Mouse (Mus musculus): Measurements from ENCODE around the gene Prr5. TPM values are rescaled to one million over a fixed set of nuclear protein-coding genes. Genes with fewer than 3 reads are reported as not detected.
A peak's percentile ranks its signal among the peaks of the same experiment; 100 is the strongest.

Prr5 gene
- total and polyA plus RNA-seq, 3 experiments = 2.8 to 8.1 (median 4.9) TPM

DNA sequence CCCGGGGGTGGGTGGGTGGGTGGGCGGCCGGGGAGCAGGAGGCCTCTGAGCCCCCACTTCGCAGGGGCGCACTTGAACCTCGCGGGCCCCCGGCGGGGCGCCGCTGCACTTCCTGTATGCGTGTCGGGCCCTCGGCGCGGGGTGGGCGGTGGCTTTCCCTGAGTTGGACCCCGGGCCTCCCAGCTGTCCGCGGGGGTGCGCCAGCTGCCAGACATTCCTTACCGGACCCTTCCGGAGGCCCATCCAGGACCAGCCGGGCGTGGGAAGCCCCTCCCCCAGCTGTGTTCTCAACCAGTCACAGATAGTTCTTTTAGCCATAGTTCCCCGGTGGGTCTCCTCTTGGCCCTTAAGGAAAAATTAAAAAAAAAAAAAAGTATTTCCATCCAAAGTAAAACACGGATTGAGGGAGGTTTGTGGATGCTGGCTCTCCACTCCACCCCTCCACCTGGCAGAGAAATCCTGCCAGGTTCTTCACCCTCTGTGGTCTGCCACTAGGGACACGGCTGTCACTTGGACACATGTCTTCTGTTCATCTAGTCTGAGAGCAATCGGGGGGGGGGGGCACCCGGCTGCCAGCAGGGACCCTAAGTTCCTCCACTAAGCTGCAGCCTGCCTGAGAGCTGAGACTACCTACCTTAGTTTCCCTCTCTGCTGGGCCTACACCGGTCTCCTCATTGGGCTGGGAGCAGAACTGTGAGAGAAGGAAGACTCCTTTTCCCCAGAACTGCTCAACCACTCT lies 12.2 kb downstream of the Prr5 start:
- intact Hi-C loops (cut with DNase I) = no loop called here
- TF ChIP-seq CTCF (IDR thresholded peaks at IDR 0.05) = 0 out of 2 replicates have a peak, but pooled peaks have one; percentile 3
- TF ChIP-seq POLR2A (IDR thresholded peaks at IDR 0.05; ENCODE audit: insufficient read depth, low read depth, low read length) = no peak
- DNase-seq = peak; percentile 68 to 70
- Histone ChIP-seq H3K27ac (peak overlapping the region; percentile 53), H3K9ac (ENCODE audit: low read depth, low read length) (peak overlapping the region; percentile 89), H3K36me3 (ENCODE audit: control insufficient read depth, insufficient read depth, low read length) (no peaks in the 10 kb centered on the region), H3K4me1 (ENCODE audit: control insufficient read depth, insufficient read depth, low read length) (peaks cover 6% of the 10 kb centered on the region), H3K27me3 (ENCODE audit: control insufficient read depth, insufficient read depth, low read length) (no peaks in the 10 kb centered on the region; the same call in 1 of the 2 replicates), H3K79me2 (replicated peaks; ENCODE audit: control insufficient read depth, insufficient read depth, low read length) (no peaks in the 10 kb centered on the region), H3K4me3 (peak overlapping the region; percentile 75)
- WGBS = 6% methylated on average over 24 of the region's 31 CpGs

DNA sequence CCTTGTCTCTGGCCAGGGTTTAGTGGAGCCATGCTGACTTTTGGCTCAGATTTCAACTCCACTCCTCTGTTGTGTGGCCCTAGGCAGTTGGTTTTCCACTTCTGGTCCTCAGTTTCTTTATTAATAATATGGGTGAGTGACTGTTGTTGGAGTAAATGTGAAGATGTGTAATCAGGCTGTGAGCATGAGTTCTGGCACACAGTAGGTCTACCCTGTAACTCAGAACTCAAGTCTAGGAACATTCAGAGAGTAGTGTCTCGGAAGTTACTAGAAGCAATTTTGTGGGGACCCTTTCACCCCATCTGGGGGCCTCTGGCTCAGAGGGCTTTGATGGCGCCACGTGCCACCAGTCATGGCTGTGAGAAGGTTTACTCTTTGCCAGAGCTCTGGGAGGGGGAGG lies 12.8 kb downstream of the Prr5 start:
- no peaks in the 10 kb centered on the region for H3K79me2 ChIP-seq (replicated peaks; ENCODE audit: control insufficient read depth, insufficient read depth, low read length)
- H3K4me3 ChIP-seq = no peak overlapping the region
- DNase-seq = no peak
- H3K36me3 ChIP-seq (ENCODE audit: control insufficient read depth, insufficient read depth, low read length) = no peaks in the 10 kb centered on the region
- H3K27me3 ChIP-seq (ENCODE audit: control insufficient read depth, insufficient read depth, low read length) = no peaks in the 10 kb centered on the region; the same call in 1 of the 2 replicates
- 90% methylated on average over 3 of the region's 3 CpGs for WGBS
- intact Hi-C loops (cut with DNase I) = no loop called here
- TF ChIP-seq CTCF (IDR thresholded peaks at IDR 0.05) (no peak), EP300 (IDR thresholded peaks at IDR 0.05; ENCODE audit: insufficient read depth, low read depth, low read length) (no peak)
- H3K9ac ChIP-seq (ENCODE audit: low read depth, low read length) = no peak overlapping the region
- H3K27ac ChIP-seq = no peak overlapping the region
- H3K4me1 ChIP-seq (ENCODE audit: control insufficient read depth, insufficient read depth, low read length) = peaks cover 6% of the 10 kb centered on the region

DNA sequence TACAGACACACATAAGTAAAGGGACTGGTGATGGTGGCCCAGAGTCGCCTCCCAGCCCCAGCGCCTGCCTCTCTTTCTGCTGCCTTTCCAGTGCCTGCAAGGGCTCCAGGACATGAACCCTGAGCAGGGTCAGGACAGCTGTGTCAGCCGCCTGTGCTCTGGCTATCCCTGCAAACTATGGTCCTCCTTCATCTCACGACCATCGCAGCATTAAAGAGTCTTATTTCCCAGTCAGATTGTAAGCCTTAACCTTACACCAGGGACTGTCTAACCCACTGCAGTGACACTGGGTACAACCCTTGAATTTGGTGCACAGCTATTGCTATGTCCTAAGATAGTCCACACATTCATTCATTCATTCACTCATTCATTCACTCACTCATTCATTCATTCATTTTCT lies 13.4 kb downstream of the Prr5 start:
- Histone ChIP-seq H3K4me1 (ENCODE audit: control insufficient read depth, insufficient read depth, low read length) (peaks cover 8% of the 10 kb centered on the region), H3K36me3 (ENCODE audit: control insufficient read depth, insufficient read depth, low read length) (no peaks in the 10 kb centered on the region), H3K79me2 (replicated peaks; ENCODE audit: control insufficient read depth, insufficient read depth, low read length) (no peaks in the 10 kb centered on the region), H3K9ac (ENCODE audit: low read depth, low read length) (no peak overlapping the region), H3K27me3 (ENCODE audit: control insufficient read depth, insufficient read depth, low read length) (no peaks in the 10 kb centered on the region; the same call in 1 of the 2 replicates), H3K4me3 (no peak overlapping the region), H3K27ac (no peak overlapping the region)
- DNase-seq = no peak
- WGBS = 84% methylated on average over 5 of the region's 5 CpGs
- intact Hi-C loops (cut with DNase I) = no loop called here
- no peak for TF ChIP-seq EP300 (IDR thresholded peaks at IDR 0.05; ENCODE audit: insufficient read depth, low read depth, low read length)
- TF ChIP-seq POLR2A (IDR thresholded peaks at IDR 0.05; ENCODE audit: insufficient read depth, low read depth, low read length) = no peak
- TF ChIP-seq CTCF (IDR thresholded peaks at IDR 0.05) = no peak

DNA sequence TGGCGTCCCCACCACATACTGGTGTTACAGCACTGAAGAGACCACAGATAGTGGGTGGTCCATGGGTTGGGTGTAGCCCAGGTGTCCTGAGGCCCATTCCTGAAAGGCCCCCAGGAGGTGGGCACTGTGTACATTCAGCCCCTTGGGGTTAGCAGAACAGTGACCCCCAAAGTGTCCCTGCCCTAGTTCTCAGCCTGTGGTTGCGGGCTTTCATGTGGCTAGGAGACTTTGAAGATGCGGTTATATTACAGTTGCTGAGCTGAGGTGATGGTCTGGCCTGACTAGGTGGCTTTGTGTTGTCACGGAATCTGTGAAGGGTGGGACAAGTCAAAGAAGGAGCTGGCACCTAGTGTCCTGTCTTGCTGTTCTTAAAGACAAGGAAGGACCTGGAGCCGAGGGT lies 15.1 kb downstream of the Prr5 start:
- Histone ChIP-seq H3K36me3 (ENCODE audit: control insufficient read depth, insufficient read depth, low read length) (no peaks in the 10 kb centered on the region), H3K4me1 (ENCODE audit: control insufficient read depth, insufficient read depth, low read length) (peaks cover 8% of the 10 kb centered on the region), H3K27ac (no peak overlapping the region), H3K27me3 (ENCODE audit: control insufficient read depth, insufficient read depth, low read length) (no peaks in the 10 kb centered on the region; the same call in 1 of the 2 replicates), H3K4me3 (no peak overlapping the region), H3K9ac (ENCODE audit: low read depth, low read length) (no peak overlapping the region), H3K79me2 (replicated peaks; ENCODE audit: control insufficient read depth, insufficient read depth, low read length) (no peaks in the 10 kb centered on the region)
- no peak for TF ChIP-seq EP300 (IDR thresholded peaks at IDR 0.05; ENCODE audit: insufficient read depth, low read depth, low read length)
- no peak for TF ChIP-seq POLR2A (IDR thresholded peaks at IDR 0.05; ENCODE audit: insufficient read depth, low read depth, low read length)
- no peak for TF ChIP-seq CTCF (IDR thresholded peaks at IDR 0.05)
- intact Hi-C loops (cut with DNase I) = no loop called here
- no peak for DNase-seq
- WGBS = 87% methylated on average over 5 of the region's 5 CpGs

DNA sequence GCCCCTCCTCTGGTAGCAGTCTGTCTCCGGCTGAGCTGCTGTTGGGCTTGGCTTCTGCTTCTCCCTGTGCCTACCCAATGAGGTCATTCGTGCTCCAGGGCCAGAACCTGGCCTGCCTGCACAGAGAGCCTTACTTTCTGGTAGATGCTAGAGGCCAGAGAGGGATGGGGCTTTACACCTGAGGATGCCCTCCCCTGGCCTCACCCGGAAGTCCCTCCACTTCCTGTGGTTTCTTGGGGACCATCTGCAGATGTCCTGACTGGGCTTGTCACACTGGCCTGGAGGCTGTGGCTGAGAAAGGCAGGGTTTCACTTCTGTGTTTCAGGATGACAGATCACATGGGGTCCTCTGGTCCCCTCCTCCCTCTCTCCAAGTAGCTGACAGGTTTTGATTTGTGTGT lies 16.0 kb downstream of the Prr5 start:
- Histone ChIP-seq H3K4me1 (ENCODE audit: control insufficient read depth, insufficient read depth, low read length) (peaks cover 8% of the 10 kb centered on the region), H3K36me3 (ENCODE audit: control insufficient read depth, insufficient read depth, low read length) (no peaks in the 10 kb centered on the region), H3K4me3 (no peak overlapping the region), H3K9ac (ENCODE audit: low read depth, low read length) (no peak overlapping the region), H3K27ac (no peak overlapping the region), H3K79me2 (replicated peaks; ENCODE audit: control insufficient read depth, insufficient read depth, low read length) (no peaks in the 10 kb centered on the region), H3K27me3 (ENCODE audit: control insufficient read depth, insufficient read depth, low read length) (no peaks in the 10 kb centered on the region; the same call in 1 of the 2 replicates)
- peak in 1 of 2 experiments; percentile 75 for DNase-seq
- intact Hi-C loops (cut with DNase I) = no loop called here
- 31% methylated on average over 3 of the region's 3 CpGs for WGBS
- no peak for TF ChIP-seq EP300 (IDR thresholded peaks at IDR 0.05; ENCODE audit: insufficient read depth, low read depth, low read length)
- TF ChIP-seq CTCF (IDR thresholded peaks at IDR 0.05) = no peak
- no peak for TF ChIP-seq POLR2A (IDR thresholded peaks at IDR 0.05; ENCODE audit: insufficient read depth, low read depth, low read length)

DNA sequence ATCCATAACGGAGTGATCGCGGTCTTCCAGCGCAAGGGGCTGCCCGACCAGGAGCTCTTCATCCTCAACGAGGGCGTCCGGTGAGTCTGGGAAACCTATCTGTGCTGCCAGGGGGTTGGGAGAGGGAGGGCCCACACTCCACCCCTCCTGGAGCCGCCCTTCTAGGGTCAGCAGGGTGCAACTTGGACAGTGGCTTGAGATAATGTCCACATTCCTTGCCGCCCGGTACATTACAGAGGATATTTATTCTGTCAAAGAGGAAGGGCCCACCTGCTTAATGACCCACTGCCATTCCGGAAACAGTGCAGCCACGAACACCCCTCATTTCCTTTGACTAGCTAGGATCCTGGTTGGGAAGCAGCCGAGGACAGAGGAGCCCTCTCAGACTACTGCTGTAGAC lies 18.5 kb downstream of the Prr5 start:
- Histone ChIP-seq H3K4me3 (no peak overlapping the region), H3K36me3 (ENCODE audit: control insufficient read depth, insufficient read depth, low read length) (no peaks in the 10 kb centered on the region), H3K4me1 (ENCODE audit: control insufficient read depth, insufficient read depth, low read length) (peaks cover 5% of the 10 kb centered on the region), H3K79me2 (replicated peaks; ENCODE audit: control insufficient read depth, insufficient read depth, low read length) (no peaks in the 10 kb centered on the region), H3K9ac (ENCODE audit: low read depth, low read length) (no peak overlapping the region), H3K27ac (peak overlapping the region; percentile 43), H3K27me3 (ENCODE audit: control insufficient read depth, insufficient read depth, low read length) (no peaks in the 10 kb centered on the region)
- intact Hi-C loops (cut with DNase I) = no loop called here
- 48% methylated on average over 14 of the region's 14 CpGs for whole genome bisulfite sequencing
- no peak for TF ChIP-seq CTCF (IDR thresholded peaks at IDR 0.05)
- no peak for TF ChIP-seq POLR2A (IDR thresholded peaks at IDR 0.05; ENCODE audit: insufficient read depth, low read depth, low read length)
- no peak for TF ChIP-seq EP300 (IDR thresholded peaks at IDR 0.05; ENCODE audit: insufficient read depth, low read depth, low read length)
- DNase-seq = peak; percentile 38 to 47
